Mouse (Mus musculus) limb, embryonic 12.5 days (tissue): Measurements from ENCODE around the gene Cdkal1. TPM values are rescaled to one million over a fixed set of nuclear protein-coding genes. Genes with fewer than 3 reads are reported as not detected.
A peak's percentile ranks its signal among the peaks of the same experiment; 100 is the strongest.

Experiments used
- ATAC-seq: fragments of 200-750 bp; cut with Nextera tagmentation; 2 replicates; pipeline ENCODE4 v1.8.0; 2017; ENCODE audit warnings: low read depth, moderate TSS enrichment; ENCODE audit not compliant: insufficient number of reproducible peaks, insufficient read depth, low FRiP score, low TSS enrichment
- H3K27ac ChIP-seq: fragments of 300-500 bp; sonication (generic); 2 replicates; pipeline ENCODE4 v1.5.1; 2016; ENCODE audit warnings: mild to moderate bottlenecking, moderate library complexity
- H3K27me3 ChIP-seq: fragments of 300-500 bp; sonication (generic); 2 replicates; pipeline ENCODE4 v1.6.1; 2016; ENCODE audit warnings: mild to moderate bottlenecking, moderate library complexity
- H3K36me3 ChIP-seq: fragments of 300-500 bp; sonication (generic); 2 replicates; pipeline ENCODE4 v1.6.1; 2016; ENCODE audit warnings: mild to moderate bottlenecking, moderate library complexity
- H3K4me1 ChIP-seq: fragments of 300-500 bp; sonication (generic); replicated peaks from 2 replicates; pipeline ENCODE4 v1.6.1; 2016
- H3K4me2 ChIP-seq: fragments of 300-500 bp; sonication (generic); 2 replicates; pipeline ENCODE4 v1.6.1; 2016; ENCODE audit warnings: mild to moderate bottlenecking, moderate library complexity
- H3K4me3 ChIP-seq: fragments of 300-500 bp; sonication (generic); replicated peaks from 2 replicates; pipeline ENCODE4 v1.5.1; 2016; ENCODE audit warnings: mild to moderate bottlenecking
- H3K9ac ChIP-seq: fragments of 300-500 bp; sonication (generic); replicated peaks from 2 replicates; pipeline ENCODE4 v1.6.1; 2016; ENCODE audit warnings: mild to moderate bottlenecking, moderate library complexity
- H3K9me3 ChIP-seq: fragments of 300-500 bp; sonication (generic); 2 replicates; pipeline ENCODE4 v1.6.1; 2016; ENCODE audit warnings: mild to moderate bottlenecking, moderate library complexity
- WGBS: fragments of 180-500 bp; shearing (Covaris S2); methylation state at CpG from one replicate; pipeline ENCODE4 v1.1.7; 2016; 5-methylcytosine and 5-hydroxymethylcytosine counted together
- polyA plus RNA-seq: library from polyadenylated mRNA; unstranded; fragments of >200 nt; fragmentation: Nextera tagmentation; extraction: Ambion mirVana; gene quantifications from 2 replicates; pipeline ENCODE4 v1.2.1, GENCODE M21; 2016

Gene Cdkal1
- polyA plus RNA-seq, 1 experiment from 2014 or later = 42.4 TPM

- Histone ChIP-seq H3K4me1 (no peaks in the 10 kb centered on the region), H3K36me3 (no peaks in the 10 kb centered on the region), H3K4me3 (no peak overlapping the region), H3K27me3 (no peaks in the 10 kb centered on the region), H3K4me2 (no peak overlapping the region), H3K27ac (no peak overlapping the region), H3K9me3 (peaks cover 4% of the 10 kb centered on the region), H3K9ac (no peak overlapping the region)
- no peak for ATAC-seq
- 84% methylated on average over 4 of the region's 4 CpGs for WGBS
These were observed 621.0 kb downstream of the Cdkal1 start for GRCm38 (mm10) chr13:29234442-29234841.

- no peaks in the 10 kb centered on the region for H3K4me1 ChIP-seq
- no peak for ATAC-seq
- WGBS = 93% methylated on average over 11 of the region's 11 CpGs
These were observed 621.5 kb downstream of the Cdkal1 start for GRCm38 (mm10) chr13:29233970-29234369.

GRCm38 (mm10) chr13:29232681-29233080, 622.8 kb downstream of the Cdkal1 start:
- H3K9ac ChIP-seq = no peak overlapping the region
- H3K27me3 ChIP-seq = no peaks in the 10 kb centered on the region
- no peaks in the 10 kb centered on the region for H3K4me1 ChIP-seq
- H3K27ac ChIP-seq = no peak overlapping the region
- no peak for ATAC-seq
- no peak overlapping the region for H3K4me3 ChIP-seq
- peaks cover 4% of the 10 kb centered on the region for H3K9me3 ChIP-seq
- no peaks in the 10 kb centered on the region for H3K36me3 ChIP-seq
- H3K4me2 ChIP-seq = no peak overlapping the region
- WGBS = 65% methylated on average over 4 of the region's 4 CpGs

More at GRCm38 (mm10) chr13:29233970-29234369, 621.5 kb downstream of the Cdkal1 start:
- H3K27me3 ChIP-seq = no peaks in the 10 kb centered on the region
- no peak overlapping the region for H3K4me2 ChIP-seq
- no peaks in the 10 kb centered on the region for H3K36me3 ChIP-seq
- no peak overlapping the region for H3K9ac ChIP-seq
- no peak overlapping the region for H3K4me3 ChIP-seq
- no peak overlapping the region for H3K27ac ChIP-seq
- peaks cover 4% of the 10 kb centered on the region for H3K9me3 ChIP-seq

GRCm38 (mm10) chr13:29224815-29225214, 630.7 kb downstream of the Cdkal1 start:
- Histone ChIP-seq H3K36me3 (no peaks in the 10 kb centered on the region), H3K27ac (no peak overlapping the region), H3K27me3 (no peaks in the 10 kb centered on the region), H3K4me2 (no peak overlapping the region), H3K9ac (no peak overlapping the region), H3K4me3 (no peak overlapping the region), H3K4me1 (peaks cover 3% of the 10 kb centered on the region), H3K9me3 (0 out of 2 replicates have a peak, but pooled peaks cover 5% of the 10 kb centered on the region)
- ATAC-seq = no peak
- 64% methylated on average over 5 of the region's 5 CpGs for WGBS

- 29% methylated on average over 10 of the region's 10 CpGs for WGBS
- Histone ChIP-seq H3K4me3 (no peak overlapping the region), H3K4me1 (peaks cover 3% of the 10 kb centered on the region), H3K36me3 (no peaks in the 10 kb centered on the region), H3K4me2 (no peak overlapping the region; the same call in 1 of the 2 replicates), H3K9ac (no peak overlapping the region), H3K9me3 (0 out of 2 replicates have a peak, but pooled peaks cover 5% of the 10 kb centered on the region), H3K27me3 (no peaks in the 10 kb centered on the region), H3K27ac (no peak overlapping the region)
- no peak for ATAC-seq
These were observed 633.1 kb downstream of the Cdkal1 start for GRCm38 (mm10) chr13:29222261-29222838.

GRCm38 (mm10) chr13:29221646-29222045, 633.8 kb downstream of the Cdkal1 start:
- 65% methylated on average over 5 of the region's 5 CpGs for WGBS
- Histone ChIP-seq H3K36me3 (no peaks in the 10 kb centered on the region), H3K9ac (no peak overlapping the region), H3K4me1 (peaks cover 3% of the 10 kb centered on the region), H3K27ac (no peak overlapping the region), H3K4me3 (no peak overlapping the region), H3K9me3 (0 out of 2 replicates have a peak, but pooled peaks cover 5% of the 10 kb centered on the region), H3K27me3 (no peaks in the 10 kb centered on the region), H3K4me2 (no peak overlapping the region)
- ATAC-seq = no peak

GRCm38 (mm10) chr13:29218594-29219230, 636.8 kb downstream of the Cdkal1 start:
- Histone ChIP-seq H3K4me3 (no peak overlapping the region), H3K4me2 (no peak overlapping the region), H3K9me3 (no peaks in the 10 kb centered on the region), H3K27ac (no peak overlapping the region), H3K27me3 (no peaks in the 10 kb centered on the region), H3K36me3 (no peaks in the 10 kb centered on the region), H3K9ac (no peak overlapping the region), H3K4me1 (peaks cover 3% of the 10 kb centered on the region)
- no peak for ATAC-seq

- peak overlapping the region; percentile 61 for H3K9ac ChIP-seq
- H3K27me3 ChIP-seq = no peaks in the 10 kb centered on the region
- peaks cover 10% of the 10 kb centered on the region for H3K4me1 ChIP-seq
- H3K4me2 ChIP-seq = peak overlapping the region; percentile 75
- no peaks in the 10 kb centered on the region for H3K36me3 ChIP-seq
- WGBS = 3% methylated on average over 27 of the region's 27 CpGs
- ATAC-seq = peak; percentile 83; the same call in 1 of the 2 replicates
- H3K27ac ChIP-seq = peak overlapping the region; percentile 56; the same call in 1 of the 2 replicates
- peak overlapping the region; percentile 41 for H3K4me3 ChIP-seq
- H3K9me3 ChIP-seq = peaks cover 4% of the 10 kb centered on the region; the same call in 1 of the 2 replicates
These were observed 645.1 kb downstream of the Cdkal1 start for GRCm38 (mm10) chr13:29210159-29211021.

- H3K9ac ChIP-seq = no peak overlapping the region
- H3K4me2 ChIP-seq = no peak overlapping the region
- peaks cover 10% of the 10 kb centered on the region for H3K4me1 ChIP-seq
- H3K9me3 ChIP-seq = peaks cover 4% of the 10 kb centered on the region; the same call in 1 of the 2 replicates
- H3K4me3 ChIP-seq = no peak overlapping the region
- no peak for ATAC-seq
- 97% methylated on average over 6 of the region's 6 CpGs for WGBS
- no peak overlapping the region for H3K27ac ChIP-seq
- no peaks in the 10 kb centered on the region for H3K36me3 ChIP-seq
- H3K27me3 ChIP-seq = no peaks in the 10 kb centered on the region
These were observed 646.7 kb downstream of the Cdkal1 start for GRCm38 (mm10) chr13:29208749-29209148.

- no peak overlapping the region for H3K4me3 ChIP-seq
- H3K9me3 ChIP-seq = peaks cover 4% of the 10 kb centered on the region; the same call in 1 of the 2 replicates
- H3K9ac ChIP-seq = no peak overlapping the region
- no peaks in the 10 kb centered on the region for H3K36me3 ChIP-seq
- no peak for ATAC-seq
- WGBS = 88% methylated on average over 5 of the region's 5 CpGs
- no peak overlapping the region for H3K27ac ChIP-seq
- H3K4me1 ChIP-seq = no peaks in the 10 kb centered on the region
- H3K4me2 ChIP-seq = no peak overlapping the region
- no peaks in the 10 kb centered on the region for H3K27me3 ChIP-seq
These were observed 651.6 kb downstream of the Cdkal1 start for GRCm38 (mm10) chr13:29203856-29204255.

GRCm38 (mm10) chr13:29203426-29203825, 652.0 kb downstream of the Cdkal1 start:
- Histone ChIP-seq H3K27me3 (no peaks in the 10 kb centered on the region), H3K9ac (no peak overlapping the region), H3K27ac (no peak overlapping the region), H3K9me3 (peaks cover 4% of the 10 kb centered on the region; the same call in 1 of the 2 replicates), H3K36me3 (no peaks in the 10 kb centered on the region), H3K4me2 (no peak overlapping the region), H3K4me3 (no peak overlapping the region), H3K4me1 (no peaks in the 10 kb centered on the region)
- 89% methylated on average over 5 of the region's 5 CpGs for WGBS
- no peak for ATAC-seq
